In the genomic region with DNA sequence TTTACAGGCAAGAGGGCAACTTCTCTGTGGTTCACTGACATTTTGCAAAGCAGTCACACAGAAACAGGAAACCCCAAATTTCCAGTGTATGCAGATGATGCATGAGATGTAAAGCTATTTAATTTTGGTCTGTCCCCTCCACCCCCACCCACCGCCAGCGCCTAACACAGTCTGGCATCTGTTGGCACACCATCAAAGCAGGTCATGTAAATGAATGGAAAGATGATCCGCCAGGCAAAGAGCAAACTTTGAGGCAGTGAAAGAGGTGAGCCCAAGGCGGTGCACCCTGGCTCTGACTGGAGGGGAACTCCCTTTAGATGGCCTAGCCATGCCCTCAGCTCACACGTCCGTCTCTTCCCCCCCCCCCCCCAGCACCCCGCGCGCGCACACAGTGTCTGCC, we compare ENCODE assay signal across 9 mouse cellular contexts. TPM values are rescaled to one million over a fixed set of nuclear protein-coding genes. Genes with fewer than 3 reads are reported as not detected.
A peak's percentile ranks its signal among the peaks of the same experiment; 100 is the strongest.
DNase-seq lines count a peak whose midpoint lies in the region; ATAC-seq and TF ChIP-seq lines count a peak whose summit lies in the region.
"Had no signal": no experiment of that assay in that cellular context is flagged by ENCODE, and none has a peak within 500 bp of the region (broad histone marks: within the 10 kb centered on the region; RNA-seq: fewer than 3 reads in every experiment).

No protein-coding gene starts in this region.

- 2% methylated on average over 10 of the region's 10 CpGs for WGBS in lung, embryonic 14.5 days
- 5% methylated on average over 8 of the region's 10 CpGs for WGBS in lung, adult 2 months
- 8% methylated on average over 6 of the region's 10 CpGs for WGBS in forebrain, embryonic 13.5 days
- WGBS in liver, embryonic 13.5 days (ENCODE audit: insufficient replicate concordance), result 6% methylated on average over 9 of the region's 10 CpGs
- 4% methylated on average over 8 of the region's 10 CpGs for WGBS in stomach, embryonic 16.5 days

- peak overlapping the region; percentile 80 for H3K4me2 ChIP-seq in lung, embryonic 14.5 days
- peak overlapping the region; percentile 75 for H3K4me2 ChIP-seq in forebrain, embryonic 13.5 days
- H3K4me2 ChIP-seq in liver, embryonic 13.5 days, result peak overlapping the region; percentile 56
- H3K4me2 ChIP-seq in stomach, embryonic 16.5 days (ENCODE audit: low read depth, low read length), result peak overlapping the region; percentile 64

- peak overlapping the region; percentile 40 for H3K4me3 ChIP-seq in lung, embryonic 14.5 days (ENCODE audit: low read depth, low read length)
- no peak overlapping the region for H3K4me3 ChIP-seq in lung, adult 2 months (replicated peaks; ENCODE audit: extremely low read depth, low read depth, low read length)
- H3K4me3 ChIP-seq in forebrain, embryonic 13.5 days, result peak overlapping the region; percentile 44
- peak overlapping the region; percentile 24 for H3K4me3 ChIP-seq in liver, embryonic 13.5 days (replicated peaks)
- peak overlapping the region; percentile 53 for H3K4me3 ChIP-seq in stomach, embryonic 16.5 days (replicated peaks; ENCODE audit: low read length)
- H3K4me3 ChIP-seq: myocyte had no signal

- DNase-seq in lung, embryonic 14.5 days, result no peak
- no peak for DNase-seq in lung, adult 2 months
- DNase-seq in liver, embryonic 13.5 days, result no peak
- no peak for DNase-seq in Muller cell, postnatal 12 days (ENCODE audit: inconsistent ontology term)
- no peak for DNase-seq in left cerebral cortex, adult 9 months (ENCODE audit: low spot score in 2 of 2)
- DNase-seq in frontal cortex, postnatal 14 days (ENCODE audit: low spot score in 2 of 2), result no peak

- no peak; the same call in 1 of the 2 replicates for ATAC-seq in lung, embryonic 14.5 days (ENCODE audit: insufficient read depth)
- peak; percentile 8; the same call in 1 of the 2 replicates for ATAC-seq in forebrain, embryonic 13.5 days
- ATAC-seq in liver, embryonic 13.5 days (ENCODE audit: low read depth), result 0 out of 2 replicates have a peak, but pooled peaks have one; percentile 15
- peak; percentile 50; the same call in 1 of the 2 replicates for ATAC-seq in stomach, embryonic 16.5 days (ENCODE audit: insufficient read depth, low FRiP score)

- H3K9me3 ChIP-seq in lung, embryonic 14.5 days (ENCODE audit: low read depth, low read length), result no peaks in the 10 kb centered on the region
- H3K9me3 ChIP-seq in forebrain, embryonic 13.5 days (replicated peaks), result peaks cover 8% of the 10 kb centered on the region
- H3K9me3 ChIP-seq in liver, embryonic 13.5 days (replicated peaks), result no peaks in the 10 kb centered on the region
- H3K9me3 ChIP-seq in stomach, embryonic 16.5 days (replicated peaks; ENCODE audit: control insufficient read depth, low read length), result no peaks in the 10 kb centered on the region

- TF ChIP-seq CTCF in lung, embryonic 14.5 days (IDR thresholded peaks at IDR 0.05; ENCODE audit: low read depth), result no peak
- TF ChIP-seq CTCF in lung, adult 2 months (IDR thresholded peaks at IDR 0.05; ENCODE audit: insufficient read depth, low read length), result no peak

- H3K27ac ChIP-seq in lung, embryonic 14.5 days (ENCODE audit: low read depth), result no peak overlapping the region
- H3K27ac ChIP-seq in forebrain, embryonic 13.5 days, result no peak overlapping the region
- no peak overlapping the region for H3K27ac ChIP-seq in liver, embryonic 13.5 days
- H3K27ac ChIP-seq in stomach, embryonic 16.5 days (ENCODE audit: low read length), result no peak overlapping the region

- H3K36me3 ChIP-seq in lung, embryonic 14.5 days (ENCODE audit: insufficient read depth), result no peaks in the 10 kb centered on the region
- H3K36me3 ChIP-seq in forebrain, embryonic 13.5 days (ENCODE audit: poor library complexity, severe bottlenecking), result no peaks in the 10 kb centered on the region
- no peaks in the 10 kb centered on the region for H3K36me3 ChIP-seq in liver, embryonic 13.5 days
- no peaks in the 10 kb centered on the region for H3K36me3 ChIP-seq in stomach, embryonic 16.5 days (ENCODE audit: control insufficient read depth, insufficient read depth, low read length)

- 0 out of 2 replicates have a peak overlapping the region, but pooled peaks have one; percentile 5 for H3K9ac ChIP-seq in lung, embryonic 14.5 days
- H3K9ac ChIP-seq in forebrain, embryonic 13.5 days, result 0 out of 2 replicates have a peak overlapping the region, but pooled peaks have one; percentile 53
- H3K9ac ChIP-seq in liver, embryonic 13.5 days, result no peak overlapping the region
- peak overlapping the region; percentile 43; the same call in 1 of the 2 replicates for H3K9ac ChIP-seq in stomach, embryonic 16.5 days (ENCODE audit: low read length)

- TF ChIP-seq POLR2A in lung, adult 2 months (IDR thresholded peaks at IDR 0.05; ENCODE audit: borderline replicate concordance, extremely low read depth, low read depth, low read length), result no peak

- H3K4me1 ChIP-seq in lung, embryonic 14.5 days (ENCODE audit: insufficient read depth), result no peaks in the 10 kb centered on the region
- peaks cover 6% of the 10 kb centered on the region; the same call in 1 of the 2 replicates for H3K4me1 ChIP-seq in lung, adult 2 months (ENCODE audit: control insufficient read depth, insufficient read depth, low read length)
- H3K4me1 ChIP-seq in forebrain, embryonic 13.5 days, result peaks cover 34% of the 10 kb centered on the region
- H3K4me1 ChIP-seq in liver, embryonic 13.5 days (replicated peaks), result 0 out of 2 replicates have a peak, but pooled peaks cover 4% of the 10 kb centered on the region
- H3K4me1 ChIP-seq in stomach, embryonic 16.5 days (ENCODE audit: control insufficient read depth, insufficient read depth, low read length), result peaks cover 12% of the 10 kb centered on the region; the same call in 1 of the 2 replicates

- H3K27me3 ChIP-seq in lung, embryonic 14.5 days (ENCODE audit: insufficient read depth, low read length), result peaks cover 47% of the 10 kb centered on the region
- peaks cover 89% of the 10 kb centered on the region for H3K27me3 ChIP-seq in forebrain, embryonic 13.5 days
- H3K27me3 ChIP-seq in liver, embryonic 13.5 days, result peaks cover 59% of the 10 kb centered on the region
- peaks cover 38% of the 10 kb centered on the region for H3K27me3 ChIP-seq in stomach, embryonic 16.5 days (ENCODE audit: control insufficient read depth, insufficient read depth, low read length)

RNA-seq across cellular contexts. Expression of a gene that starts 8.7 kb away (rescaled TPM):
- polyA plus RNA-seq in lung, embryonic 14.5 days (2014; fragmentation: Nextera tagmentation; extraction: Ambion mirVana), result not detected in 2 replicates
- polyA plus RNA-seq in lung, adult 2 months (2012; rRNA removed), result not detected in 2 replicates
- 11.7 and 14.0 TPM in 2 replicates for polyA plus RNA-seq in forebrain, embryonic 13.5 days (2015; fragmentation: Nextera tagmentation; extraction: Ambion mirVana)
- polyA plus RNA-seq in liver, embryonic 13.5 days (2015; fragmentation: Nextera tagmentation; extraction: Ambion mirVana), result not detected in 2 replicates
- not detected in 2 replicates for polyA plus RNA-seq in stomach, embryonic 16.5 days (2015; fragmentation: Nextera tagmentation; extraction: Ambion mirVana)
- polyA plus RNA-seq: myocyte had no signal

RNA-seq across cellular contexts. Expression of a gene that starts 22.1 kb away (rescaled TPM):
- polyA plus RNA-seq in lung, embryonic 14.5 days (2014; fragmentation: Nextera tagmentation; extraction: Ambion mirVana), result 43.2 and 49.2 TPM in 2 replicates
- polyA plus RNA-seq in lung, adult 2 months (2012; rRNA removed), result 5.0 and 10.6 TPM in 2 replicates
- 30.9 and 37.7 TPM in 2 replicates for polyA plus RNA-seq in forebrain, embryonic 13.5 days (2015; fragmentation: Nextera tagmentation; extraction: Ambion mirVana)
- 17.8 and 17.9 TPM in 2 replicates for polyA plus RNA-seq in liver, embryonic 13.5 days (2015; fragmentation: Nextera tagmentation; extraction: Ambion mirVana)
- polyA plus RNA-seq in stomach, embryonic 16.5 days (2015; fragmentation: Nextera tagmentation; extraction: Ambion mirVana), result 16.5 and 20.4 TPM in 2 replicates

Comparison
In these comparisons a context has a peak if more than half of its experiments do, and no peak if none do; other contexts are left out.
1. RNA of a gene that starts 8.7 kb away (polyA plus RNA-seq): 11.7 to 14.0 TPM in forebrain, embryonic 13.5 days; not detected in liver, embryonic 13.5 days, not detected in lung, embryonic 14.5 days, not detected in lung, adult 2 months and not detected in stomach, embryonic 16.5 days; every median in the first group is over 10 times any median in the second.
2. Peak in every context shown above with its lines, with median percentiles within 50 percentile points of each other: H3K4me2 ChIP-seq.